Mouse (Mus musculus) erythroid progenitor cell, adult 5-6 weeks (primary cell): ENCODE measurements around the gene Ly6g6d. TPM values are rescaled to one million over a fixed set of nuclear protein-coding genes. Genes with fewer than 3 reads are reported as not detected.

Experiments used
- ATAC-seq: replicated peaks from 2 replicates; pipeline ENCODE4 v1.8.0; 2016; ENCODE audit warnings: moderate number of reproducible peaks, mild to moderate bottlenecking, moderate TSS enrichment, inconsistent platforms; ENCODE audit not compliant: poor library complexity, low FRiP score, severe bottlenecking
- total RNA-seq, 2 experiments: library from RNA; stranded (forward) in 1 of 2; stranded (reverse) in 1 of 2; fragments of 150-400 nt in 1 of 2; fragments of 186-747, 209-891 nt in 1 of 2; gene quantifications; 2 replicates each; pipeline versions ENCODE4 v1.2.3 to v1.2.4; 2015 to 2017; ENCODE audit warnings: low replicate concordance in 2 of 2

Gene Ly6g6d
- total RNA-seq, 2 experiments from 2014 or later = not detected

DNA sequence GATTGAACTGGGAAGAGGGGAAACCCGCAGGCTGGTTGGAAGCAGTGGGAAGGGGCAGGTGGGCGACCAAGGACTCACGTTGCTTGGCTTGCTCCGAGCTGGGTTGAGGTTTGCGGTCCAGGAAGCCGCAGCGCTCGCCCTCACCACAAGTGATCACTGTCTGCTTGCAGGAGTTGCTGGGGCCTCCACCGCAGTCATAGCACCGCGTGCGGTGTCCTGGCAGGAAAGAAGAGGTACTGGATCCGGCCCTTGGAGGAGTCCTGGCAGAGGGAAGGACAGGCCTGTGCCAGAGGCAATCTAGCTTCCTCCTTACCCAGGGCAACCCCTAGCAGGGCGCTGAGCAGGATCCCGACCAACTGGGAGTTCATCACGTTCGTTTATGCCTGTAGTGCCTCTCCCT lies 3.8 kb downstream of the Ly6g6d start:
- ATAC-seq = no peak

DNA sequence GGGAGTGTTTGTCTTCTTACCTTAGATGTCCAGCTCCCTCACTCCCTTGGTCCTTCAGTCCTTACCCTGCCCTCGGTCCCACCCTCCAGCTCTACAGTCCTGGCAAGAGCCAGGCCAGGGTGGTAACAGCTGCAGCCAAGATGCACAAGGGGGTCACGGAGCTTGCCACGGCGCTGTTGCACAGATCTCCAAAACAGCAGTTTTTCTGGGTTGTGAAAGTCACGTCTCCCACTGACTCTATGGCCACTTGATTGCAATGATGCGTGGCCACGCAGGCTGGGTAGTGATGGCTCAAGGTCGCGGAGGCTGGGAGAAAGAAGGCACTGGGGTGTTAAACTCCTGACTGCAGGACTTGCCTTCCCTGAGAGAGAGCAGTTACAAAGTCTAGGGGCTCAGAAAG lies 6.4 kb downstream of the Ly6g6d start:
- no peak for ATAC-seq

DNA sequence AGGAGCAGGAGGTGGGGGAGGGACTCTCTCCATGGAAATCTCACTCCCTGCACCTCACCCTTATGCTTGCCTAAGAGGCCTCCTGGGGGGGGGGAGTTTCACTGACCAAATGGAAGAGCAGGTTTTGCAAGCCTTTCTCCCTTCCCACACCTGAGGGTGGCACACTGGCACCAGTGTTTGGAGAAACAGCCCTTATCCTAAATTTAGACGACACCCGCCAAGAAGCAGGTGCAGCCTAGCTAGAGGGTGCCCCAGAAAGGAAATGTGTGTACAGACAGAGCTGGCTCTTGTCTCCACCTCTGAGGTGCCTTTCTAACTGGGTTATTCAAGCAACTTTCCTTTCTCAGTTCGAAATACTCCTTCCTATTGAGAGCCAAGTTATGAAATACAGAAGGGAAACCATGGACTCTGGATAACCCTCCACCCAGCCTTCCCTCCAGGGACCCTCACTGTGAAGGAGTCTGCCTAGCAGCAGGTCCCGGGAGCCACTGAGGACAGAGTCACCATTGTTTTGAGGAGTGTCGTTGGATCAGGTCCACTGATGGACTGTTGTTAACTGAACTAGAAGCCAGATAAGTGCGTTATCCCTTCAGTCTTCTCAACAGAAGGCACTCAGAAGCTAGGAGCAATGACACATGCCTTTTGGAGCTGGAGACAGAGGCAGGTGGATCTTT lies 7.2 kb downstream of the Ly6g6d start:
- no peak for ATAC-seq

DNA sequence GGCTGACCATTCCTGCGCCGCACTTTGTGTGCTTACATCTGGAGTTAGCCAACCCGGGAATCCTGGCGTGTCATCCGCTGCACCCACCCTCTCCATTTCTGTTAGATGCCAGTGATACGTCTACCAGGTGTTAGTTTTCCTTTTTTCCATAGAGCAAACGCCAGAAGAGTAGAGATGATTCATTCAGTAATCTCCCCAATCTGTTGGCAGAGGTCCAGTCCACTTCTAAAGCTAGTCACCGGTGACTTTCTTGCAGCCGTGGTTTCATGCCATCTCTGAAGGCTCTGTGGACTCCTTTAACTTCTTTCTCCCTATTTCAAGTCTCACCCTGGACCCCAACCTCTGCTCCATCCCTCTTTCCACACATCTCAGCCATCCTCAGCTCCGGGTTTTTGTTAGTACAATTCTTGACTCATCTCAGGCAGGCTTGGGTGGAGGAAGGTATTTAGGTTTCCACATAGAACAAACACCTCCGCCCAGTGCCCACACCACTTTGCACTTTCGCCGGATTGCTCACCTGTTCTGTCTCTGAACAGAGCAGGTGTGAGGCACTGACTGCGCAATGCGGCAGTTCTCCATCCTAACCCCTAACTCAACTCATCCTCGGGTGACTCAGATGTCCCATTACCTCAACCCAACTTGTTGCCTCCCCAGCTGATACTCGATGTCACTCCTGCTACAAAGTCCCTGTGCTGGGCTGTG lies 9.5 kb downstream of the Ly6g6d start:
- ATAC-seq = no peak

DNA sequence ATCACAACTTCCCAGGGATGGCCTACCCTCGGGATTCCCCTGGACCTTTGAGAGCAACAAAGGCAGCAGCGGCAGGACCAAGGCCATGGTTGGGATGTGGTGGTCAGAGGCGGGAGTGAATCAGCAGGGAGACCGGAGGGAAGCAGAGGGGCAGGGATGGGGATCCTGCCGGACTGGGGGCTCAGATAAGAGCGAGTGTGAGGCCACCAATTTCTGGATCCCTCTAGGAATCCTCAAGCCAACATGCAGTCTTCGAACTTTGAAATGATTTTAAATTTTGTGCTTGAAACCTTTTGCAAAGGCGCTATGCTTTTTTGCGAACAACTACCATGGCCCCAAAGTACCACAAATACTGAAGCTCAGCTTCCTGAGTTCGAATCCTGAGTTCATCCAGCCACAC lies 11.8 kb downstream of the Ly6g6d start, which contains the start of gene Mpig6b:
Gene Mpig6b, minus strand, starts transcription at position 101 of the 400 bp plus-strand sequence.
- no peak for ATAC-seq

- ATAC-seq = peak; percentile 74
These were observed 12.6 kb downstream of the Ly6g6d start, which contains the start of gene Ly6g6c for GRCm38 (mm10) chr17:35064951-35065947. Ly6g6c (plus strand) TSS chr17:35065388.

DNA sequence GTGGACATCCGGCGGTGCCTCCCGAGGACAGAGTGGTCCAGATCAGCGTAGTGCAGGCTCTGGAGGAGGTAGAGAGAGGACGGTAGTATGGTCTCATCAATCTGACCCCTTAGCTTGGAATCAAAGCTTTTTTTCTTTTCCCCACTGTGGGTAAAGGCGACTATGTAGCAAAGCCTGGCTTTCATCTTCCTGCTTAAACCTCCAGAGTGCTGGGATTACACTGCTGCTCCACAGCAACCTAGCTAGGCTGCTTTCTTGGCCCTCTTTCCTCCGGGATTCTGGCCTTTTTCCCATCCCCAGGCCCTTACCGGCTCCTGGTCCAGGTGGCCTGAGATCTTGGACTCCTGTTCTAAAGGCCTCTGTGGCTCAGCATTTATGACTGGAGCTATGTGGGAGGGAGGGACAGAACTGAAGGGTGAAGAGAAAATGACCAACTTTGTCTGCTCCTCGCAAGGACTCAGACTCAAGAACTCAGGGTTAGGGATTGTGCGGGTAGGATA lies 13.4 kb downstream of the Ly6g6d start:
- ATAC-seq = no peak

DNA sequence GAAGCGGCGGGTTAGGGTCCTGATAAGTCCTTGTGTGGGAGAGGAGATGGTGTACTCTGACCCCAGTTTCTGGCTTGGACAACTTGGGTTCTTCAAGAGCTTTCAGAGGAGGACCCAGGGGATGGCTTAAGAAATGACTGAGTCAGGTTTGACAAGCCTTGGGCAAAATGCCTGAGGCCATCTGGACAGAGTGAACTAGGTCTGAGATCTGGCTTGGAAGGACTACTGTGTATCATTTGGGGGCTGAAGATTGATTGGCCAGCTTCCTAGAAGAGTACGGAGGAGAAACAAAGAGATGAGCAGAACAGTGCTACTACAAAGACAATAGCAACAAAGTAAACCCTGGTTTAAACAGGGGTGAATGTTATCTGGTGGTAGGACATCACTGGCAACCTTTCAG lies 14.4 kb downstream of the Ly6g6d start:
- no peak for ATAC-seq

DNA sequence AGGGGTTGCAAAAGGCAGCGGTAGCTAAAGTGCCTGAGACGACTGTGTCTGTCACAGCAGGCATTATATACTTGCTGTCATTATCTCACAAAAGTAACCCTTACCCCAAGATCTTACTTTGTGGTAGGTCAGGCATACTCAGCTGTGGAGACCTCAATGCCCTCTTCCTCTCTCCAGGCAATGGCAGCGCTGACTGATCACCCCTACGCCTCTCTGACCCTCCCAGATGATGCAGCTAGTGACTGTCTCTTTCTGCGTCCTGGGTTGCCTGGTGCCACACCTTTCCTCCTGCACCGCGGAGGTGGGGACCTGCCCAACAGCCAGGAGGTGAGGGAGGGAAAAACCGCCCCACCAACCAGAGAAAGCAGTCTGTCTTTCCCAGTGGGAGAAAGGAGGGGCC lies 16.6 kb downstream of the Ly6g6d start:
- ATAC-seq = no peak

DNA sequence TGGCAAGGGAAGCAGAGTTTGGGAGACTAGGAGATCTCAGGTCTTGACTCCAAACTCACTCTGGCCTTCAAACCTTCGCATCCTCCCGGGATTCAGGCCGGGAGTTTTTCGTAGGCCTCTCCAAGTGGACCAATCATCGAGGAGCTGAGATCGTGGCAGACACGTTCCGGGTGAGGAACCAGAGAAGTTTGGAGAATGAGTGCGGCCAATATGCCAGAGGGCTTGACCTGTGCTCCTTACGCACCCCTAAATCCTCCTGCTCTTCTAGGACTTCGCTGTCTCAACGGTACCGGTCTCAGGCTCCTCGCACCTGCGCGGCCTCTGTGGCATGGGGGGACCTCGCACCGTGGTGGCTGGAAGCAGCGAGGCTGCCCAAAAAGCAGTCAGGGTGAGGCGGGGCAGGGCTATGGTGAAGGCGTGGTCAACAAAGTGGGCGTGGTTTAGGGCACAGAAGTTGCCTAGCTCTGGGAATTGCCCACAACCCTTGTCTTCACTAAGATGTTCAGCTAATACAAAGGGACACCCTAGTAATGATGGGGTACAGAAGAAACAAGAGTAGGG lies 17.0 kb downstream of the Ly6g6d start:
- ATAC-seq = 0 out of 2 replicates have a peak, but pooled peaks have one; percentile 12

GRCm38 (mm10) chr17:35060071-35060470 lies 17.8 kb downstream of the Ly6g6d start:
- ATAC-seq = no peak

DNA sequence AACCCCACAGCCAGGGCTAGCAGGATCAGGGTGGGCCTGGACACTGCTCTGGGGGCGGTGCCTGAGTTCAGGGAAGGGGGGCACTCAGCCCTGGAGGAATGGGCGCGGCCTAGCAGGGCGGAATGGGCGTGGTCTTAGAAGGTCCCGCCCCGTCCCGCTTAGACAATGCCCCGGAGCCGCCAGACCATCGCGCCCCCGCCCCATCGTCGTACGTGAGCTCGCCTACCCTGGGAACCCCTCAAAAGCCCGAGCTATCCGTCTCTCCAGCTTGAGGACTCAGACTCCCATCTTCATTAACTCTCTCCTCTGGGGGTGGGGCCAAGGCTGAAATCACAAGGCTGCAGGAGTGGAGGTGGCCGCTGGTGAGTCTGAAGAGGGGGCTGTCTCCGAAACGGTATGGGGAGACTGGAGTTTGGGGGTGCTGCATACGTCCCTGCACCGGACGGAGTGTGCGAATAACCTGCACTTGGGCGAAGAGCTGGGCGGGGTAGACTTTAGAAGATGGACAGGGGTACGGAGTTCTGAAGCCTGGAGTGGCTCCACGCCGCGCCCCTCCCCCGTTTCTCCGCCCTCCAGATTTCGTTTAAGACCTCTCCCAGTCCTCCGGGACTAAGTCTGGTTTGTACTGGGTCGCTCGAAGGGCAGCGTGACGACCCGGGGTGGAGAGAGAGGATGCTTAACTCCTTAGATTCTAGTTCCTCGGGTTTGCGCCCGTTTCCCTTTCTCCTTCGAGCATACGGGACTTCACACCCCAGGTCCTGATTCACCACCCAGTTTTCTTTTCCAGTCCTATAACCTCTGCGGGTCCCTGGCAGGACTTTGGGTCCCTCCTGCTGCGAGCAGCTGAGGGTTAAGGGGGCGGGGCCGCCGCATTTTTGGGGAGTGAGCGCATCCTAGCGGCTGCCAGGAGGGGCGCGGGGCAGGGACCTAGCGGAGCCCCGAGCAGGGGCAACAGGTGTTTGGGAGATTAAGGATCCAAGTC lies 18.7 kb downstream of the Ly6g6d start, which contains the start of gene Ddah2:
Gene Ddah2, plus strand, starts transcription at position 125 of the 982 bp plus-strand sequence.
- ATAC-seq = peak; percentile 85

DNA sequence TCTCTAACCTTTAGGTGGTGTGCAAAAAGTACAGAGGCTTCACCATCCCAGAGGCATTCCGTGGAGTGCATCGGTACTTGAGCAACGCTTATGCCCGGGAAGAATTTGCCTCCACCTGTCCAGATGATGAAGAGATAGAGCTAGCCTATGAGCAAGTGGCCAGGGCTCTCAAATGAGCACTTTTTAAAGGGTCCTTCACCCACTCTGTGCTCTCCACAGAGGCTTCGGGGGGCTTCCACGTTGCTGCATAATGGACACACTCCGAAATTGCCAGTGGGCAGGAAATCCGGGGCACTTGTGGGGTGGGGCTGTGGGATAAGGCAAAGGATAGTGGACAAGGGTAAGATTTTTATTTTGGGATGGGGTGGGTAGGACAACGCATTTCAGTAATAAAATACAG lies 19.5 kb downstream of the Ly6g6d start:
- ATAC-seq = no peak

DNA sequence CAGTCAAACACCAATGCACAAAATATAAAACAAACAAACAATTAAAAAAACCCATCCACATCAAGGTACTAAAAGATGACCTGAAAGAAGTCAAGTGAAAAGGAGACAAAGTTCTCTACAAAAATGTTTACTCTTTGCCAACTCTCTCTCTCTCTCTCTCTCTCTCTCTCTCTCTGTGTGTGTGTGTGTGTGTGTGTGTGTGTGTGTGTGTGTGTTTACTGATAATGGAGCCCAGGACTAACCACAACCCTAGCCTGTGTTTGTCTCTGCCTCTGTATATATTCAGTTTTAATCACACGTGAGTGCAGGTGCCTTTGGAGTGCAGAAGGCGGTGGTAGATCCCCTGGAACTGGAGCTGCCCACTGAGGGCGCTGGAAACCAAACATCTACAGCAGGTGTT lies 20.8 kb downstream of the Ly6g6d start:
- ATAC-seq = no peak

DNA sequence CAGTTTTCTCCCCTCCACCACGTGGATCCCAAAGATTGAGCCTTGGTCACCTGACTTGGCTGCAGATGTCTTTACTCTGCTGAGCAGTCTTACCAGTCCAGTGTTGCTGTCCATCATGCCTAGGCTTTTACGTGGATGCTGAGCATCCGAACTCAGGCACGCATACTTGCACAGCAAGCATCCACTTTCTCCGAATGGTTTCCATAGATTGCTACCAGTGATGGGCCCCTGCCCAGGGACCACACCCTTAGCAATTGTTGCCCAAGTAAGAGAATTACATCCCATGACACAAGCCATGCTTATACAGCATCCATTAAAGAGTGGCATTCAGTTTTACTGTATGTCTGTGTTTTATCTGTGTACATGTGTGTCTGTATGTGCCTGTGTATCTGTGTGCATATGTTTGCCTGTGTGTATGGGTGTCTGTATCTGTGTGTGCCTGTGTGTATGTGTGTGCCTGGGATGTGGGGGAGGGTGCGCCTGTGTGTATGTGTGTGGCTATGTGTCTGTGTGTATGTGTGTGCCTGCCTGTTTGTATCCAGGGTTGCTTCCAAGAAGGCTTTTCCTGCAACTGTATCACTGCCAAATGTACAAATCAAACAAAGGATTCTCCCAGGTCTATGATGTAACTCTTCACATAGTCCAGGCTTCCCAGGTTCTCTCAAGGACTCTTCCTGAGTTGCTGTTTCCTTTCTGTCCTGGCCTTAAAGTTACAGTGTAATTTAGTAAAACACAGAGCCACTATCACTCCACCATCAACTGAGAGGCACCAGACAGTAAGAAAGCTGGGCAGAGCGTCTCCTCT lies 22.0 kb downstream of the Ly6g6d start:
- no peak for ATAC-seq

DNA sequence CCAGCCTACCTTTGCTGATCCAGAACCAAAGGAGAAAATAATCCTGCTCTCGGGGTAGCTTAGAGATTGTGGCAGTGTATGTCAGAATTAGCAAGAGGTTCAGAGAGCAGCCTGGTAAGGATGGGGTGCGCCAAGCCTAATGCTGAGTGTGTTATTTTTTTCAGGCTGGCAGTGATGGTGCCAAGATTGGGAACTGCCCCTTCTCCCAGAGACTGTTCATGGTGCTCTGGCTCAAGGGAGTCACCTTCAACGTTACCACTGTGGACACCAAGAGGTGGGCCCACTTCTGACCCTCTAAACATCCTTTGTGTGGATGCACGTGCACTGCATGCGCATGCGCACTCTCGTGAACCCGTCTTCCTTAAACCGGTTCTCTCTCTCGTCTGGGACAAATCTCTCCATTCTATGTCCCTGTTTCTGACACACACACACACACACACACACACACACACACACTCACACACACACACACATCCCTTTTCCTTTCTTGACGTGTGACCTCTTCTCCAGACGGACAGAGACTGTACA lies 25.5 kb downstream of the Ly6g6d start:
- no peak for ATAC-seq
